Mouse (Mus musculus): ENCODE data around the gene Tekt4.

DNA sequence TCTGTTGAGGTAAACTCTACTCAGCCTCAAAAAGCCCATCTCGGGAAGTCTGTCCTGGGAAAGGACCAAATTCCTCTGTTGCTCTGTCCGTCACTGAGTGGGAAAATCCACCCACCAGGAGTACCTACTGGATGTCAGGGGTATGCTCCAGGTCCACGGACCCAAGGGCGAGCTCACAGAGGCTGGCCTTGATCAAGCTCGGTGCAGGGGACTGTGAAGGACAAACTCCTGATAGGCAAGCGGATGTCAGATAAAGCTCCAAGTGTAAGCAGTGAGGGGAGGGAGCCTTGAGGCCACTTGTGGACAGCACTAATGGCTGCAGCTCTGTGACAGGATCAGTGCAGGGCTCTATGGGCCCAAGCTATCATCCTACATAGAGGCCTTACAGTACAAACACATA, 44.2 kb upstream of the Tekt4 start:
- TF ChIP-seq POLR2A (IDR thresholded peaks at IDR 0.05; ENCODE audit: insufficient read length, low read depth) (no peak), USF1 (IDR thresholded peaks at IDR 0.05; ENCODE audit: low read depth) (no peak), REST (IDR thresholded peaks at IDR 0.05; ENCODE audit: insufficient read depth, insufficient read length) (no peak), E2F4 (IDR thresholded peaks at IDR 0.05; ENCODE audit: insufficient read depth) (no peak), POLR2AphosphoS2 (IDR thresholded peaks at IDR 0.05; ENCODE audit: insufficient read length, low read depth) (no peak), MAX (IDR thresholded peaks at IDR 0.05; ENCODE audit: low read depth) (no peak), TCF12 (IDR thresholded peaks at IDR 0.05; ENCODE audit: insufficient read depth, poor library complexity, severe bottlenecking) (no peak), MYOD1 (IDR thresholded peaks at IDR 0.05; ENCODE audit: control insufficient read depth in 1 of 3, insufficient read length in 2 of 3, low read depth in 2 of 3) (no peak), SRF (IDR thresholded peaks at IDR 0.05; ENCODE audit: control insufficient read depth, insufficient read length, low read depth) (no peak), CEBPB (IDR thresholded peaks at IDR 0.05; ENCODE audit: insufficient read depth, poor library complexity, severe bottlenecking) (no peak)

Measured in myocyte (in vitro differentiated cells).